Mouse (Mus musculus) limb, embryonic 10.5 days (tissue): ENCODE results near the gene Erich3. TPM values are rescaled to one million over a fixed set of nuclear protein-coding genes. Genes with fewer than 3 reads are reported as not detected.

Experiments
- DNase-seq: peaks from one replicate; pipeline ENCODE4 v3.0.0-alpha.2; 2017; ENCODE audit warnings: low spot score
- H3K27ac ChIP-seq: fragments of 300-500 bp; sonication (generic); 2 replicates; pipeline ENCODE4 v1.5.1; 2016; ENCODE audit warnings: mild to moderate bottlenecking
- H3K27me3 ChIP-seq: fragments of 300-500 bp; sonication (generic); 2 replicates; pipeline ENCODE4 v1.6.1; 2016; ENCODE audit warnings: low read depth, mild to moderate bottlenecking; ENCODE audit not compliant: poor library complexity, severe bottlenecking
- H3K36me3 ChIP-seq: fragments of 300-500 bp; sonication (generic); 2 replicates; pipeline ENCODE4 v1.6.1; 2016; ENCODE audit warnings: mild to moderate bottlenecking, moderate library complexity
- H3K4me1 ChIP-seq: fragments of 300-500 bp; sonication (generic); 2 replicates; pipeline ENCODE4 v1.6.1; 2016
- H3K4me3 ChIP-seq: fragments of 300-500 bp; sonication (generic); 2 replicates; pipeline ENCODE4 v1.5.1; 2016; ENCODE audit warnings: mild to moderate bottlenecking, moderate library complexity
- H3K9me3 ChIP-seq: fragments of 300-500 bp; sonication (generic); replicated peaks from 2 replicates; pipeline ENCODE4 v1.6.1; 2016; ENCODE audit warnings: mild to moderate bottlenecking
- WGBS: fragments of 180-500 bp; shearing (Covaris S2); methylation state at CpG from one replicate; pipeline ENCODE4 v1.1.7; 2016; 5-methylcytosine and 5-hydroxymethylcytosine counted together
- polyA plus RNA-seq: library from polyadenylated mRNA; unstranded; fragments of >200 nt; fragmentation: Nextera tagmentation; extraction: Ambion mirVana; gene quantifications from 2 replicates; pipeline ENCODE4 v1.2.1, GENCODE M21; 2016

Erich3 gene
- polyA plus RNA-seq, 1 experiment from 2014 or later = 0.09 TPM

DNA sequence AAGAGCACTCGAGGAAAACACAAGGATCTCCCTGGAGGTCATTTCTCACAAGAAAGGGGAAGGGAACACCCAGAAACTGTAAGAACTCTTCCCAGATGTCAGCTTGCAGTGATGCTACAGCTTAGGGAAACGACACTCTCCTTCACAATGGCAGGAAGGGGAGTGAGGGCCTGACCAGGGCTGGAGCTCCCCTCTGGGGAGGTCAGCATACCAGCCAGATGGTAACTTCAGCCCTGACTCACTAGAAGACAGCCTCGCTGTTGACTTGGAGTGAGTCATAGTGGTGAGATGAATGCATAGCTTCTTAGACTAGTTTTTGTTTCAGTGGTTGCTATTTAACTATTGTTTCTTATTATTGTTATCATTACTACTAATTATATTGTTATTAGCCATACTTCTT lies 90.8 kb downstream of the Erich3 start:
- DNase-seq = no peak
- no peaks in the 10 kb centered on the region for H3K36me3 ChIP-seq
- 60% methylated on average over 3 of the region's 3 CpGs for WGBS
- no peaks in the 10 kb centered on the region for H3K27me3 ChIP-seq
- no peak overlapping the region for H3K27ac ChIP-seq
- H3K9me3 ChIP-seq = no peaks in the 10 kb centered on the region
- H3K4me3 ChIP-seq = no peak overlapping the region
- peaks cover 7% of the 10 kb centered on the region; the same call in 1 of the 2 replicates for H3K4me1 ChIP-seq

DNA sequence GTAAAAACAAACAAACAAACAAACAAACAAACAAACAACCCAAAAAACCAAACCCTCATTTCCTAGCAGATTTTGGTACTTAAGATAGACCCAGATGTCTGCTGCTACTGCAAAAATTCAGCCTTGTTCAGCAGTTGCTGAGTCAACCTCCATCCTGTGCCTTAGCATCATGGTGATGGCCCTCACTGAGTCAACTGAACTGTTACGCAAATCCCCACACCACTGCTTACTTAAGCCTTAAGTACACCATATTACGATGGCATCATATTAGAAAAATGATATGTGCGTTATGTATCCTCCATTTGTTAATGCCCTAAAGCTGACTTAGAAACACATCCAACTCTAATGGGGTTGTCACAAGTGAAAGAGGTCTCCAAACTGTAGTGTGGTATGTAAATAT lies 91.6 kb downstream of the Erich3 start:
- DNase-seq = no peak
- 95% methylated on average over 3 of the region's 3 CpGs for WGBS

DNA sequence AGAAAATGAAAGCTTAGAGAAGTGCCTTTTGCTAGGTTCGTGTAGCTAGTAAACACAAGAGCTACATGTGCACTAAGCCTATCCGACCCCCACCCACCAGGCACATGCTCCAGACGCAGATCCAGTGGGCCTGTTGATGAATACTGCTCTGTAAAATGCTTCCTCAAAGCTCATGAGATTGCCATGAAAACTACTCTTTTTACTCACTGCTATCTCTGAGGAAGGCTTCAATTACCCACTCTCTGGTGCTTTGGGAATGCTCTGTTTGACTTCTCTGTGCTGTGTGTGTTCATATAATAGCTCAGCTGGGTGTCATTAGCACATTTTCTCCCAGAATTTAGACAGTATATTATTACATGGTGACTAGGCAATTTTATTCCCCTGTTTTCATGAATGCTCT lies 94.4 kb downstream of the Erich3 start:
- Histone ChIP-seq H3K27me3 (peaks cover 12% of the 10 kb centered on the region; the same call in 1 of the 2 replicates), H3K4me1 (peaks cover 7% of the 10 kb centered on the region; the same call in 1 of the 2 replicates), H3K9me3 (no peaks in the 10 kb centered on the region), H3K27ac (no peak overlapping the region), H3K4me3 (no peak overlapping the region), H3K36me3 (no peaks in the 10 kb centered on the region)
- no peak for DNase-seq
- 88% methylated on average over 3 of the region's 3 CpGs for WGBS

More for the DNA sequence above, 91.6 kb downstream of the Erich3 start:
- Histone ChIP-seq H3K4me3 (no peak overlapping the region), H3K9me3 (no peaks in the 10 kb centered on the region), H3K36me3 (no peaks in the 10 kb centered on the region), H3K27ac (no peak overlapping the region), H3K27me3 (no peaks in the 10 kb centered on the region), H3K4me1 (peaks cover 7% of the 10 kb centered on the region; the same call in 1 of the 2 replicates)

GRCm38 (mm10) chr3:154761108-154761507 lies 97.4 kb downstream of the Erich3 start:
- DNase-seq = no peak
- Histone ChIP-seq H3K27ac (no peak overlapping the region), H3K4me1 (peaks cover 9% of the 10 kb centered on the region; the same call in 1 of the 2 replicates), H3K36me3 (no peaks in the 10 kb centered on the region), H3K27me3 (peaks cover 26% of the 10 kb centered on the region; the same call in 1 of the 2 replicates), H3K4me3 (no peak overlapping the region), H3K9me3 (no peaks in the 10 kb centered on the region)
- WGBS = 83% methylated on average over 3 of the region's 3 CpGs

DNA sequence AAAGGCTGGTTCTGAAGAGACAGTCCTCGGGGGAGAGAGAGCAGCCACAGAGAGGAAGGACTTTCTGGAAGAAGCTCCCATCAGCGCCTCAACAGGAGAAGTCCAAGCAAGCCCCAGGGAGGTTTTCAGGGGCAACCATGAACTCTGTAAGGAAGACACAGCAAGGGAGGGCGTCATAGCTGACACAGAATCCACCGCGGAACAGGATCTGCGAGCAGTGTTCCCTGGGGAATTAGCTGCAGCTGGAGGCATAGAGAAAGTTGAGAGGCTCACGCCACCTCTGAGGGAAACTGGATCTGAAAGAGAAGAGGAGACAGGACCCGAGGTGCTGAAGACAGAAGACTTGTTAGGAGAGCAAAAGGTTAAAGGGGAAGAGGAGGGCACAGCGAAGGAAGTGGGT lies 99.7 kb downstream of the Erich3 start:
- Histone ChIP-seq H3K36me3 (no peaks in the 10 kb centered on the region), H3K4me1 (peaks cover 7% of the 10 kb centered on the region; the same call in 1 of the 2 replicates), H3K4me3 (no peak overlapping the region), H3K9me3 (no peaks in the 10 kb centered on the region), H3K27ac (no peak overlapping the region), H3K27me3 (peaks cover 26% of the 10 kb centered on the region; the same call in 1 of the 2 replicates)
- DNase-seq = no peak
- 59% methylated on average over 9 of the region's 9 CpGs for WGBS

DNA sequence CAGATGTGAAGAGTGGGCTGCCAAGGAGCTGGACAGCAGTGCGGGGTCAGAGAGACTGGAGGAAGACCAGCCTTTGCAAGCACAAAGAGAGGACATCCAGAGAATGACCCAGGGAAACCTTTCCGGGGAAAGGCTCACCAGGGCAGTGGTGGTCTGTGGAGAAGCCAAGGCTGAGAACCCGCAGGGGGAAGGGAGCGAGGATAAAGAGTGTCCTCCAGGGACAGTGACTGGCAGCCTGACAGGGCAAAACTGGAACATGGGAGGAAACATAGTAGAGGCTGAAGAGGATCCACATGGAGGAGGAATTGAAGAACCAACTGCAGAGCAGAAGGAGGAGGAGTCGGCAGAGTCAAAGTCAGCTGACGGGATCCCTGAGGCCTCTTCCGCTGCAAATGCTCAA lies 100.5 kb downstream of the Erich3 start:
- H3K27me3 ChIP-seq = peaks cover 26% of the 10 kb centered on the region; the same call in 1 of the 2 replicates
- H3K4me3 ChIP-seq = no peak overlapping the region
- no peaks in the 10 kb centered on the region for H3K36me3 ChIP-seq
- no peak overlapping the region for H3K27ac ChIP-seq
- peaks cover 7% of the 10 kb centered on the region; the same call in 1 of the 2 replicates for H3K4me1 ChIP-seq
- WGBS = 78% methylated on average over 7 of the region's 7 CpGs
- no peaks in the 10 kb centered on the region for H3K9me3 ChIP-seq
- DNase-seq = no peak

- WGBS = 70% methylated on average over 4 of the region's 4 CpGs
Observed at GRCm38 (mm10) chr3:154766321-154766720, 102.7 kb downstream of the Erich3 start.

GRCm38 (mm10) chr3:154771651-154772050 lies 108.0 kb downstream of the Erich3 start:
- Histone ChIP-seq H3K4me1 (0 out of 2 replicates have a peak, but pooled peaks cover 3% of the 10 kb centered on the region), H3K27me3 (no peaks in the 10 kb centered on the region), H3K4me3 (no peak overlapping the region), H3K27ac (no peak overlapping the region), H3K36me3 (no peaks in the 10 kb centered on the region), H3K9me3 (no peaks in the 10 kb centered on the region)
- 91% methylated on average over 2 of the region's 2 CpGs for WGBS
- DNase-seq = no peak

More at GRCm38 (mm10) chr3:154766321-154766720, 102.7 kb downstream of the Erich3 start:
- Histone ChIP-seq H3K4me1 (peaks cover 7% of the 10 kb centered on the region; the same call in 1 of the 2 replicates), H3K4me3 (no peak overlapping the region), H3K36me3 (no peaks in the 10 kb centered on the region), H3K9me3 (no peaks in the 10 kb centered on the region), H3K27ac (no peak overlapping the region), H3K27me3 (peaks cover 26% of the 10 kb centered on the region; the same call in 1 of the 2 replicates)
- no peak for DNase-seq

DNA sequence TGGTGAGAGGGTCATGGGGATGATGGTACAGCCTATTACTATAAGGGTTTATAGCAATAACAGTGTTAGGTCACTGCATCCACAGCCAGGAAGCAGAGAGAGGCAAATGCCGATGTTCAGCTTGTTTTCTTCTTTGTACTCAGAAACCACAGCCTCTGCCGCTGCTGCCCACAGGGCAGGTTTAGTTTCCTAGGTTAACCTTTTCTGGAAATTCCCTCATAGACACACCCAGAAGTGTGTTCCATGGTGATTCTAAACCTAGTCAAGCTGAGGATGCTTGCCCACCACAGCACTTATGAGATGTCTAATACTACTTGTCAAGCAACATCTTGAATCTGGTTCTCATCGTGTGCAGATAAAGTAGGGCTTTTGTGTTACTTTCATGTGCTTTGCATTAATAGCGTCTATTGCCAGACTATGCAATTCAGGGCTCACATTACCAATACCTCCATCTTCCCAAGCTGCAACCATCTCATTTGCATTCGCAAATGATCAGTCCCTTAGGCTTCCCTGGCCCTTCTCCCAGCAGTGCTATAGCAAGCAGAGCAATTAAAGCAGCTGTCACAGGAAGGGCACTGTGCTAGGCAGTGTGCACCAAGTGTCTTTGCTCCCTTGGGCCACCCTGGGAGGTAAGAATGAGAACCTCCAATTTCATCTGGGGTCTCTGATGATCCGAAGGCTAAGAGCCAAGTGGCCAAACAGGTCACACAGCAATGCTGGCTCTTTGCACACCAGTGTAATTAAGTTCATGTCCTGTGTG lies 115.4 kb downstream of the Erich3 start:
- peaks cover 18% of the 10 kb centered on the region for H3K4me1 ChIP-seq
- WGBS = 67% methylated on average over 6 of the region's 6 CpGs
- peaks cover 16% of the 10 kb centered on the region; the same call in 1 of the 2 replicates for H3K27me3 ChIP-seq
- DNase-seq = no peak
- H3K9me3 ChIP-seq = no peaks in the 10 kb centered on the region
- H3K27ac ChIP-seq = no peak overlapping the region
- no peak overlapping the region for H3K4me3 ChIP-seq
- no peaks in the 10 kb centered on the region for H3K36me3 ChIP-seq

DNA sequence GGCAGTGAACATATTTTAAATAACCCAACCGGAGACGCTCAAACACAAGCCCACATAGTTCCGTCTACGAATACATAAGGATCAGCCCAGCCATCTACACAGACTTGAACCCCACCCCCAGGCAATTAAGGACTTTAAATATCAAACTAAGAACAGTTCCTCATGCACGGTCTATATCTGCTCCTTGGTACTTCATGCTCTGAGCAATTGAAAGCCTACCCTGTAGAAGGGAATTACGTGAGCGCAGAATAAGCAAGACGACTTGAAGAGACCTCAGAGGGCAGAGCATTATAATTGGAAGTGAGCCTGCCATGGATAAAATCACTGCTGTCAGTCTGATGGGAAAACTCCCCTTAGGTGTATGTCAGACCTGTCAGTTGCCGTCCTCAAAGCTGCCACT lies 122.7 kb downstream of the Erich3 start:
- no peaks in the 10 kb centered on the region for H3K9me3 ChIP-seq
- WGBS = 94% methylated on average over 9 of the region's 9 CpGs
- H3K27me3 ChIP-seq = 0 out of 2 replicates have a peak, but pooled peaks cover 3% of the 10 kb centered on the region
- no peaks in the 10 kb centered on the region for H3K4me1 ChIP-seq
- no peak overlapping the region for H3K27ac ChIP-seq
- no peak overlapping the region for H3K4me3 ChIP-seq
- H3K36me3 ChIP-seq = no peaks in the 10 kb centered on the region
- DNase-seq = no peak

DNA sequence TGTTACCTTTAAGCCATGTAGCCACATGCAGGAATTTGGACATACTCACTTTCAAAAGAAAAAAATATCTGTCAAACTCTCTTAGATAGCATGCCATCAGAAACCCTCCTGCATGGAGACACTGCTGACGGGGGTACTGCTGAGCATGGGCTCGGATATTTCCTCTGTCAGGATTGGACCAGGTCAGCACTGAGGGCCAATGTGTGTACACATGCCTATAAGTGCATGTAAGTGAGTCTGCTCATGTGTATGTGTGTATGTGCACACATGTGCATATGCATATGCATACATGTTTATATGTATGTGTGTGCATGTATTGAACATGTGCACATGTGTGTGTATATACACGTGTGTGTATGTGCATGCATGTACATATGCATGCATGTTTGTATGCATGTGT lies 124.0 kb downstream of the Erich3 start:
- no peak overlapping the region for H3K27ac ChIP-seq
- no peak for DNase-seq
- 82% methylated on average over 3 of the region's 3 CpGs for WGBS
- H3K9me3 ChIP-seq = no peaks in the 10 kb centered on the region
- no peaks in the 10 kb centered on the region for H3K4me1 ChIP-seq
- H3K4me3 ChIP-seq = no peak overlapping the region
- H3K36me3 ChIP-seq = no peaks in the 10 kb centered on the region
- 0 out of 2 replicates have a peak, but pooled peaks cover 3% of the 10 kb centered on the region for H3K27me3 ChIP-seq

GRCm38 (mm10) chr3:154793571-154793970 lies 129.9 kb downstream of the Erich3 start:
- Histone ChIP-seq H3K4me3 (no peak overlapping the region), H3K4me1 (no peaks in the 10 kb centered on the region), H3K27ac (no peak overlapping the region), H3K9me3 (no peaks in the 10 kb centered on the region), H3K36me3 (no peaks in the 10 kb centered on the region), H3K27me3 (no peaks in the 10 kb centered on the region)
- no peak for DNase-seq
- WGBS = 90% methylated on average over 4 of the region's 4 CpGs

DNA sequence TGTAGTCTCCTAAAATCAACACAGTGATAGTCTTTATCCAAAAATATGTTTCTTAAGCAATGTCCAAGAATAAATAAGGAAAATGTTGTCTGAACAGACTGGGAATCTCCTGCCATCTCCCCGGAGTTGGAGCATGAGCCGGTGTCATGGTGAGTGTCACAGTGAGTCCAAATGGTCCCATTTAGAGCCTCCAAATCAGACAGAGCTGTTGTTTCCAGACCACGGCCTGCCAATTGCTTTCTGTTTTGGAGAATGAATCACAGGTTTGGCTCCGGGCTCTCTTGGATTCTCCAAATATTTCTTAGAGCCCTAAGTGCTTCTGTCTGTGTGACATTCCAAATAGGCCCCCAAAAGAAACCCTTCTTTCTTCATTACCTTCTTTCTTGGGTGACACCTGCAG lies 135.1 kb downstream of the Erich3 start:
- Histone ChIP-seq H3K4me1 (peaks cover 14% of the 10 kb centered on the region), H3K27ac (no peak overlapping the region), H3K27me3 (0 out of 2 replicates have a peak, but pooled peaks cover 7% of the 10 kb centered on the region), H3K36me3 (no peaks in the 10 kb centered on the region), H3K9me3 (no peaks in the 10 kb centered on the region), H3K4me3 (no peak overlapping the region)
- DNase-seq = no peak
- 91% methylated on average over 4 of the region's 4 CpGs for WGBS
